Mouse (Mus musculus): Measurements from ENCODE around the gene Add3. TPM values are rescaled to one million over a fixed set of nuclear protein-coding genes. Genes with fewer than 3 reads are reported as not detected.

Gene Add3
- total RNA-seq, 2 experiments from 2014 or later, result 80.6 to 86.6 TPM

DNA sequence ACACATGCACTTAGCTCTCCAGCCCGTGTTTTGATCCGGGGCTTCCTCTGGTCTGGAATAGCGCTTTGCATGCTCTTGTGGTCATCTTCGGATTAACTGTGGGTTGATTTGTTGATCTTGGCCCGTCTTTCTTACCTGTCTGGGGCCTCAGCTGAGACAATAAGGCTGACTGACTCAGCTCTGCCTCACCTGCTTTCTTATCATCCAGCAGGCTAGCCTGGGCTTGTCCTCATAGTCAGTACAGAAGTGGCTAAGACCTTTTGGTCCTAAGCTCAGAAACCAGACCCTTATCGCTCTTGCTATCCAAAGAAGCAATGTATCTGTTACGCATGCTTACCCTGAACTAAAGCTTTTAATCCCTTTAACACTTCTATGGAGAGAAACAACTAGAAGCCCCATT is 143.5 kb downstream of the Add3 start:
- DNase-seq (ENCODE audit: low spot score in 2 of 2), result no peak
- intact Hi-C loops (cut with DNase I), result no loop called here

- peak; percentile 11 to 24 for DNase-seq (ENCODE audit: low spot score in 2 of 2)
Observed at GRCm38 (mm10) chr19:53284268-53285208, 144.3 kb downstream of the Add3 start.

DNA sequence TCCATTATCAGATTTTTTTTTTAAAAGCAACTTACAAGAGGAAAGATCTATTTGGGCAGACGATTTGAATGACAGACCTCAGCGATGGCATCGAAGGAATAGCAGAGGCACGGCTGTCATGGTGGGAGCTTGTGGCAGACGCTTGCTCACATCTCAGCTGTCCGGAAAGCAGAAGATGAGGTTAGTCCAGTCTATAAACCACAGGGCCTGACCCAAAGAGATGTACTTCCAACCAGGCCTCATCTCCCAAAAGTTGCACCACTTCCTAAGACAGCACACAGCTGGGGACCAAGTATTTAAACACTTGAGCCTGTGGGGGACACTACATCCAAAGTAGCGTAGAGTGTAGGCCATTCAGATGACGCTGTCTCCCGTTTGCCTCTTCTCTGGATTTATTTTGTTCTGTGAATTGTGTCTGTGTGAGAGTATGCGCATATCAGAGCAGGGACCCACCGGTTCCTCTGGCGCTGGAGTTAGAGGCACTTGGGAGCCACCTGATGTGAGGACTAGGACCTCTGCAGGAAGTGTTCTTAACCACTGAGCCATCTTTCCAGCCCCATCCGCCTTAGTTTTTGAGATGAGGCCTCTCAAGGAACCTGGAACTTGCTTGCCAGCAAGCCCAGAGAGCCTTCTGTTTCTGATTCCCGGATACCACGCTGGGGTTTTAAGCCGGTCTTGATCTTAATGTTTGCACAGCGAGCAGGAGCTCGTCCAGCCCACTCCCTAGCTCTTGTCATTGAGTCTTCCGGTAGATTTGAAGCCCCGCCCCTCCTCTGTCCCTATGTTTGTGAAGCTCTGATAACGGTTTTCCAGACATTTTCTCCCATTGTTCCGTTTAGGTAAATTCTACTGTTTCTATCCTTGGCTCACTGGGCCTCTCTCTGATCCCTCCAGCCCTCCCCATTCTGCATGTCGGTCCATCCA is 156.3 kb downstream of the Add3 start:
- DNase-seq (ENCODE audit: low spot score in 2 of 2), result no peak
- intact Hi-C loops (cut with DNase I), result no loop called here

More at GRCm38 (mm10) chr19:53284268-53285208, 144.3 kb downstream of the Add3 start:
- intact Hi-C loops (cut with DNase I), result no loop called here

Other genes starting within 250 kb of the Add3 start
- 10 to 100 TPM; 75.4 TPM for gene Xpnpep1, start 100.2 kb upstream of the Add3 start, total RNA-seq (2021)
- gene Mxi1, start 170.1 kb downstream of the Add3 start, total RNA-seq (2021), result 10 to 100 TPM; 84.1 to 84.2 TPM
- gene Gm10197, start 231.3 kb downstream of the Add3 start, total RNA-seq (2021), result not detected